Mouse (Mus musculus): ENCODE data around the gene Wdr24. TPM values are rescaled to one million over a fixed set of nuclear protein-coding genes. Genes with fewer than 3 reads are reported as not detected.
A peak's percentile ranks its signal among the peaks of the same experiment; 100 is the strongest.
"Not testable (repeated sequence)": the region's sequence is repeated elsewhere in the genome, so short reads cannot be mapped to it uniquely, and the experiment has no call there.

Gene Wdr24
- polyA plus RNA-seq, 1 experiment from 2014 or later = 36.5 TPM

DNA sequence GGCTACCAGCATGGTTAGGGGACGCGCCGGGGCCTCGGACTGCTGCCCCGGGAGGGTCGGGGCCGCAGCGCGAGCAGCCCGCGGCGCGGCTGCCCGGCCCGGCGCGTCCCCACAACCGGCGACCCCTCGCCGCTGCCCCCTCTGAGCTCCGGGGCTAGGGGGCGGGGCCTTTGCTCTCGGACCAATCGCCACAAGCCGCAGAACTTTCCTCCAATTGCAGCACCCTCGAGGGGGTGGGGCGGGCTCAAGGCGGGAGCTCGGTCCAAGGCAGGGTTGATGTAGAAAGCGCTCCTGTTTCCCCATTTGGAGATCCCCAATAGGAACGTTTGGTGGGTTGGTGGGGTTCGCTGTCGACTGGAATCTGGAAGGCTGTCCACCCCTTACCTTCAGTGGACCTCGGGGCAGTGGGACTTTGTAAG is 26.5 kb upstream of the Wdr24 start, which contains the start of gene Metrn:
Gene Metrn (minus strand): TSS at position 186 of the 419 bp plus-strand sequence.
- ATAC-seq = peak; percentile 56
- Histone ChIP-seq H3K27ac (ENCODE audit: low read length) (no peak within 1 kb of the TSS), H3K9ac (replicated peaks; ENCODE audit: low read depth, low read length) (peak within 1 kb of the TSS; percentile 59), H3K4me2 (ENCODE audit: low read length) (peak within 1 kb of the TSS; percentile 74), H3K9me3 (ENCODE audit: control insufficient read depth, low read length) (no peaks in the 10 kb centered on the region), H3K4me1 (replicated peaks; ENCODE audit: control insufficient read depth, insufficient read depth, low read length) (peaks cover 35% of the 10 kb centered on the region), H3K4me3 (replicated peaks; ENCODE audit: low read length) (peak within 1 kb of the TSS; percentile 55), H3K27me3 (replicated peaks; ENCODE audit: control insufficient read depth, insufficient read depth, low read length) (no peaks in the 10 kb centered on the region; the same call in 1 of the 2 replicates), H3K36me3 (ENCODE audit: control insufficient read depth, insufficient read depth) (no peaks in the 10 kb centered on the region)
- under 1% methylated on average over 35 of the region's 35 CpGs for WGBS

DNA sequence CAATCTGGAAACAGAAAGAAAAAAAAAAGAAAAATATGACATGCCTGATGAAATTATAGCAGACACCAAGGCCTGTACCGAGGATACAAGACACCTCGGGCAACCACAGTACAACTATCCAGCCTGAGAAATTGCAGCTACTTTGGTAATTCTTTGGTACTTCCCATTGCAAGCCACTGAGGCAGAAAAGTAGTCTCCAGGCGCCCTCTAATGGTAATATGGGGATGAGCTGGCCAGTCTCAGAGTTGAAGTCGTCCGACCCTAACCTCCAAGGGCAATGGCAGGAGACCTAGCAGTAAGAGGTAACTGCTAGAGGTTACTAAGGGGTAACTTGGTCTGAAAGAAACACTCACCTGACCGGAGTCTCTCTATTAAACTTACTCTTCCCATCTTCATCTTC is 22.4 kb upstream of the Wdr24 start:
- Histone ChIP-seq H3K36me3 (ENCODE audit: control insufficient read depth, insufficient read depth) (no peaks in the 10 kb centered on the region), H3K27me3 (replicated peaks; ENCODE audit: control insufficient read depth, insufficient read depth, low read length) (no peaks in the 10 kb centered on the region; the same call in 1 of the 2 replicates), H3K4me3 (replicated peaks; ENCODE audit: low read length) (no peak overlapping the region), H3K9me3 (ENCODE audit: control insufficient read depth, low read length) (no peaks in the 10 kb centered on the region), H3K4me2 (ENCODE audit: low read length) (no peak overlapping the region), H3K9ac (replicated peaks; ENCODE audit: low read depth, low read length) (no peak overlapping the region), H3K27ac (ENCODE audit: low read length) (no peak overlapping the region), H3K4me1 (replicated peaks; ENCODE audit: control insufficient read depth, insufficient read depth, low read length) (peaks cover 25% of the 10 kb centered on the region)
- 7% methylated on average over 6 of the region's 6 CpGs for WGBS
- peak; percentile 19; the same call in 1 of the 2 replicates for ATAC-seq

DNA sequence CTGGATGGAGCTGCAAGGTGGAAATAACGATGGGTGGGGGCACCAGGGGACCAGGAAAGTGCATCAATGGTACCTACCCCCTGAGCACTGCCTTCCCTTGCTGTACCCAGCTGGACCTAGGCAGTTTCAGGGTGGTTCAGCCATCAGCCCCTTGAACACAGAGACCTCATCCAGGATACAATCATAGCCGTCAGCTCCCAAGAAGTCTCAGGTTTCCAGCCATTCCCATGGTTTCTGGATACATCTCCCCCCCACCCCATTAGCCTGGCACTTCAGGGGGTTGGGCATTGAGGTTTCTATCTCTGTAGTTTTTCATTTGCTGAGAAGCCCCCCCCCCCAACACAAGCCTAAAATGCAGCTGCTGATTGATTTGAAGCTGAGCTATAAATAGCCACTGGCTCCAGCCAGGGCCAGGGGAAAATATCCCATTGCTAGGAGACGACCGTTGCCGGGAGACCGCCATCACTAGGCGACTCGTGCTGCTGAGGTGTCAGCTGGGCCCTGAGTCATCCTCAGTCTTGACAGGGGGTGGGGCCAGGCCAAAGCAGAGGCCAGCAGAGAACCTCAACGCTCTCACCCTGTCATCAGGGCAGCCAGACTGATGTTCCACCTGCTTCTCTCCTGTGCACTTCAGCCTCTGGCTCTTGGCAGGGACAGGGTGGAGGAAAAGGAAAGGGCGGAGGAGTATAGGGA is 20.5 kb upstream of the Wdr24 start:
- Histone ChIP-seq H3K27ac (ENCODE audit: low read length) (peak overlapping the region; percentile 65), H3K9me3 (ENCODE audit: control insufficient read depth, low read length) (no peaks in the 10 kb centered on the region), H3K4me2 (ENCODE audit: low read length) (peak overlapping the region; percentile 24), H3K36me3 (ENCODE audit: control insufficient read depth, insufficient read depth) (no peaks in the 10 kb centered on the region), H3K27me3 (replicated peaks; ENCODE audit: control insufficient read depth, insufficient read depth, low read length) (no peaks in the 10 kb centered on the region), H3K4me1 (replicated peaks; ENCODE audit: control insufficient read depth, insufficient read depth, low read length) (peaks cover 14% of the 10 kb centered on the region), H3K9ac (replicated peaks; ENCODE audit: low read depth, low read length) (peak overlapping the region; percentile 40), H3K4me3 (replicated peaks; ENCODE audit: low read length) (no peak overlapping the region)
- ATAC-seq = peak; percentile 88
- WGBS = 8% methylated on average over 10 of the region's 10 CpGs

DNA sequence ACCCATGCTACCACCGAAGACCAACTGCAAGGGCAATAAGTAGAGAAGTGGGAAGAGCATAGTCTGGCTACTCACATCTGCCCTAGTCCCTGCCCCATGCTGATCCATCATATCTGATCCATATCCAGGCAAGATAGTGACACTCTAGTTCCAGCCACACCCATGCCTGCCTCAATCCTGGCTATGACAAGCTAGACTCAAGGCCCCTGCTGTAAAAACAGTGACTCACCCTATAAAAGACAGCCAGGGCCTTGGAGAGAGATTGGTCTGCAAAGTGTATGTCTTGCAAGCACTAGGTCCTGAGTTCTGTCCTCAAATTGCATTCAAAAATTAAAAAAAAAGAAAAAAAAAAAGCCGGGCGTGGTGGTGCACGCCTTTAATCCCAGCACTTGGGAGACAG is 16.9 kb upstream of the Wdr24 start:
- WGBS = 77% methylated on average over 4 of the region's 4 CpGs
- Histone ChIP-seq H3K4me3 (replicated peaks; ENCODE audit: low read length) (no peak overlapping the region), H3K9ac (replicated peaks; ENCODE audit: low read depth, low read length) (no peak overlapping the region), H3K36me3 (ENCODE audit: control insufficient read depth, insufficient read depth) (no peaks in the 10 kb centered on the region), H3K9me3 (ENCODE audit: control insufficient read depth, low read length) (no peaks in the 10 kb centered on the region), H3K27ac (ENCODE audit: low read length) (no peak overlapping the region), H3K27me3 (replicated peaks; ENCODE audit: control insufficient read depth, insufficient read depth, low read length) (no peaks in the 10 kb centered on the region), H3K4me2 (ENCODE audit: low read length) (no peak overlapping the region), H3K4me1 (replicated peaks; ENCODE audit: control insufficient read depth, insufficient read depth, low read length) (peaks cover 34% of the 10 kb centered on the region)
- no peak for ATAC-seq

DNA sequence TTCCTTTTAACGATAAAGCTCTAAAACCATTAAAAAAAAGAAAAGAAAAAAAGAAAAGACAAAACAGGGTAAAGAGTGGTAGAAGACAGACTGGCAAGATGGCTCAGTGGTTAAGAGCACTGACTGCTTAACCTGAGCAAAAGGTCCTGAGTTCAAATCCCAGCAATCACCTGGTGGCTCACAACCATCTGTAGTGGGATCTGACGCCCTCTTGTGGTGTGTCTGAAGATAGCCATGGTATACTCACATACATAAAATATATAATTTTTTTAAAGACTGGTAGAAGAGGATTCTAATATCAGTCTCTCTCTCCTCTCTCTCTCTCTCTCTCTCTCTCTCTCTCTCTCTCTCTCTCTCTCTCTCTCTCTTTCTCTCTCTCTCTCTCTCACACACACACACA is 16.0 kb upstream of the Wdr24 start:
- not testable (repeated sequence) for H3K9ac ChIP-seq (replicated peaks; ENCODE audit: low read depth, low read length); ATAC-seq; H3K4me3 ChIP-seq (replicated peaks; ENCODE audit: low read length); H3K9me3 ChIP-seq (ENCODE audit: control insufficient read depth, low read length); H3K27ac ChIP-seq (ENCODE audit: low read length); H3K4me2 ChIP-seq (ENCODE audit: low read length); H3K36me3 ChIP-seq (ENCODE audit: control insufficient read depth, insufficient read depth); H3K27me3 ChIP-seq (replicated peaks; ENCODE audit: control insufficient read depth, insufficient read depth, low read length)
- WGBS = 48% methylated on average over 2 of the region's 2 CpGs
- peaks cover 31% of the 10 kb centered on the region for H3K4me1 ChIP-seq (replicated peaks; ENCODE audit: control insufficient read depth, insufficient read depth, low read length)

DNA sequence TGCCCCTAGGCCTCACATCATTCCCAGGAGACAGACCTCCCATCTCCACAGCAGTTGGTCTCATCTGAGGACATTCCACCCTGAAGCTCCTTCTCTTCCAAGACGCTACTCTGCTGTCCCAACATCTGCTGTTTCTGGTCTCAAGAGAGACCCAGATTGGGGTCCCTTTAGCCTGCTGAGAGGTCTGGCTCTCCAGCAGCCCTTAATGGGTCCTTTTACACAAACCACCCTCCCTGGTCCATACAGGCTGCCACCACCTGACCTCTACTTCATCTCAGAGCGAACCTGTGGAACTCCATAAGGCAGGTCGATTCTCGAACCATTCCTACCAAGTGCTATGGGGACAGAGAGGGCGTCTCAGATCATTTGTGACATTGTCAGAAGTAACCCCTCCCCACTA is 15.4 kb upstream of the Wdr24 start:
- Histone ChIP-seq H3K9me3 (ENCODE audit: control insufficient read depth, low read length) (no peaks in the 10 kb centered on the region), H3K36me3 (ENCODE audit: control insufficient read depth, insufficient read depth) (no peaks in the 10 kb centered on the region), H3K27me3 (replicated peaks; ENCODE audit: control insufficient read depth, insufficient read depth, low read length) (no peaks in the 10 kb centered on the region), H3K4me3 (replicated peaks; ENCODE audit: low read length) (peak overlapping the region; percentile 71), H3K4me1 (replicated peaks; ENCODE audit: control insufficient read depth, insufficient read depth, low read length) (peaks cover 30% of the 10 kb centered on the region), H3K4me2 (ENCODE audit: low read length) (peak overlapping the region; percentile 98), H3K27ac (ENCODE audit: low read length) (peak overlapping the region; percentile 88), H3K9ac (replicated peaks; ENCODE audit: low read depth, low read length) (peak overlapping the region; percentile 82)
- 43% methylated on average over 5 of the region's 5 CpGs for WGBS
- no peak; the same call in 1 of the 2 replicates for ATAC-seq

DNA sequence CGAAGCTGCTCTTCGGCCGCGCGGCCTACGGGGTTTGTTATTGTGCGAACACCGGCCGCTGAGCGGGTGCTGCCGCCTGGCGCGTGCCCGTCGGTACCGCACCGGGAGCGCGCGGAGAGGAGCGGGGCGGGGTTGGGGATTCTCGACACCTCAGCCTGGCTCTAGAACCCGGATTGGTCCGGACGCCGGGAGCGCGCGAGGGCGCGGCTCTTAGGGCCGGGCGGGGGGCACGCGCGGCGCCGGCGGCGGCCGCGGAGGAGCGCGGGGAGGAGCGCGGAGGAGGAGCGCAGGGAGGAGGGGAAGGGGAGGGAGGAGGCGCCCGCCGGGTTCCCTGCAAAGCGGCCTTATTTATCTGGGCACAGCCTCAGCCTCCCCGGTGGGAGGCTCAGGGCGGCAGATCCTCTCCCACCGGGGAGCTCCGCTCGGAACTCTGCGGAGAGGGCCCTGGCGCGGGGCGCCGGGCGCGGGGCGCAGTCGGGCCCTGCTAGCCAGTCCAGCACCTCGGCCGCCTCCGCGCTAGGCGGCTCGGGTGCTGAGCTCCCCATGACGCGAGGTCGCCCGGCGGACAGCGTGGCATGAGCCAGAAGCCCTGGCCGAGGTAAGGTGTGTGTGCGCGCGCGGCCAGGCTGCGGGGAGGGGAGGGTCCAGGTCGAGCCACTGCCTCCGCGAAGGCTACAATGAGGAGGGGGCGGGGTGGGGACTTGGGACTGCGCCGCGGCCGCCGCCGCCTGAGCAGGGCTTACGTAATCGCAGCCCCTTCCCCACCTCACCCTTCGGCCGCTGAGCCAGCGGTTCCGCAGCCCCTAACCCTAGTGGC is 14.4 kb upstream of the Wdr24 start, which contains the start of gene Fbxl16:
Gene Fbxl16 (plus strand): TSS at position 297 of the 817 bp plus-strand sequence.
- Histone ChIP-seq H3K4me1 (replicated peaks; ENCODE audit: control insufficient read depth, insufficient read depth, low read length) (peaks cover 34% of the 10 kb centered on the region), H3K4me2 (ENCODE audit: low read length) (peak within 1 kb of the TSS; percentile 98)
- ATAC-seq = peak; percentile 90

DNA sequence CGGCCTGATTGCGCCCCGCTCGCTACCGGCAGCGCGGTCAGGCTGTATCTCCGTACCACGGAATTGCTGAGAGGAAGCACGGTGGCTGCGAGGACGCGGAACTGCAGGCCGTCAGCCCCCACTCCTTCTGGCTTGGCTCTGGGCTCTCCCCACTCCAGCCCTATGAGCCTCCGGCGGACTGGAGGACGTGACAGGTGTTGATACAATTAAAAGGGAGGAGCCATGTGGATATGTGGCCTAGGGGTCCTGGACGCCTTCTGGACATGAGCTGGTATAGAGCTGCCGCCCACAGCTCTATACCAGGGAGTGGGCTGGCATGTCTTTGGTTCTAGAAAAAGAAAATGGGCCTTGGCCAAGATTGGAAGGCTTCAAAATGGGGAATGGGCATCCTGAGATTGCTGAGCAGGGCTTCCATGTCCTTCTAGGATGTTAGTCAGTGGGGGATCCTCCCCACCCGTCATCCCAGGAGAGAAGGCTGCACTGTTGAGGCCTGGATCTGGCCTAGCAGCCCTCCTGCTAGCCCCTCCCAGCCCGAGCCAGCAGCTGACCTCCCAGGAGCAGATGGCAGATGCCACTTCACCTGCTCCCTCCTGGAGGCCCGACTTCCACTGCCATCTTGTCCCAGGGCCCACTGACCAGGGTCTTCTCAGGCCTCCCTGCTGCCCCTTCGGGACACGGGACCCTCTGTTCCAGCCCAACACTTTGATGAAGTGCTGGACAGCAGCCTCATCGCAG is 13.7 kb upstream of the Wdr24 start:
- Histone ChIP-seq H3K4me1 (replicated peaks; ENCODE audit: control insufficient read depth, insufficient read depth, low read length) (peaks cover 34% of the 10 kb centered on the region), H3K9me3 (ENCODE audit: control insufficient read depth, low read length) (no peaks in the 10 kb centered on the region), H3K27me3 (replicated peaks; ENCODE audit: control insufficient read depth, insufficient read depth, low read length) (no peaks in the 10 kb centered on the region), H3K9ac (replicated peaks; ENCODE audit: low read depth, low read length) (peak overlapping the region; percentile 82), H3K36me3 (ENCODE audit: control insufficient read depth, insufficient read depth) (no peaks in the 10 kb centered on the region), H3K4me3 (replicated peaks; ENCODE audit: low read length) (peak overlapping the region; percentile 71), H3K27ac (ENCODE audit: low read length) (peak overlapping the region; percentile 88), H3K4me2 (ENCODE audit: low read length) (peak overlapping the region; percentile 98)
- 10% methylated on average over 25 of the region's 25 CpGs for WGBS
- ATAC-seq = peak; percentile 45

More for the DNA sequence above, 14.4 kb upstream of the Wdr24 start, which contains the start of gene Fbxl16:
- H3K9me3 ChIP-seq (ENCODE audit: control insufficient read depth, low read length) = no peaks in the 10 kb centered on the region
- under 1% methylated on average over 76 of the region's 100 CpGs for WGBS
- peak within 1 kb of the TSS; percentile 88 for H3K27ac ChIP-seq (ENCODE audit: low read length)
- H3K27me3 ChIP-seq (replicated peaks; ENCODE audit: control insufficient read depth, insufficient read depth, low read length) = no peaks in the 10 kb centered on the region
- H3K4me3 ChIP-seq (replicated peaks; ENCODE audit: low read length) = peak within 1 kb of the TSS; percentile 71
- H3K9ac ChIP-seq (replicated peaks; ENCODE audit: low read depth, low read length) = peak within 1 kb of the TSS; percentile 82
- H3K36me3 ChIP-seq (ENCODE audit: control insufficient read depth, insufficient read depth) = no peaks in the 10 kb centered on the region

DNA sequence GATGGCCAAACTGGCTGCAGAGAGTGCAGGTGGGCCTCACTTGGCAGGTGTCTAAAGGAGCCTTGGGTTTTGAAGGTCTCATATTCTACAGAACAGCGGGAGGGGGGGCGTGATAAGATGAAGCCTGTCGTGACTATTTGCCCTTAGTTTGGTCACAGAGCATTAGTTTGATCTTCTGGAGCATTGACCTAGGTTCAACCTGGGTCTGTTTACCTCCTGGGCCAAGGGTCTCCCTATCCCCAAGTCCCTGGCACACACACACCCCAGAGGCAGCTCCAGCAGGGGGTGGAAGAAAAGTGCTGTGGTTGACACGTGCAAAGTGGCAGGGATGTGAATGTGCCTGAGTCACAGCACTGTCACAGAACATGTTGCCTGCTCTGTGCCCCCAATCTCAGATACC is 12.5 kb upstream of the Wdr24 start:
- Histone ChIP-seq H3K9me3 (ENCODE audit: control insufficient read depth, low read length) (no peaks in the 10 kb centered on the region), H3K4me3 (replicated peaks; ENCODE audit: low read length) (no peak overlapping the region), H3K36me3 (ENCODE audit: control insufficient read depth, insufficient read depth) (no peaks in the 10 kb centered on the region), H3K4me1 (replicated peaks; ENCODE audit: control insufficient read depth, insufficient read depth, low read length) (peaks cover 34% of the 10 kb centered on the region), H3K9ac (replicated peaks; ENCODE audit: low read depth, low read length) (no peak overlapping the region), H3K27me3 (replicated peaks; ENCODE audit: control insufficient read depth, insufficient read depth, low read length) (no peaks in the 10 kb centered on the region), H3K4me2 (ENCODE audit: low read length) (peak overlapping the region; percentile 98), H3K27ac (ENCODE audit: low read length) (no peak overlapping the region)
- no peak for ATAC-seq
- WGBS = 71% methylated on average over 4 of the region's 4 CpGs

All from forebrain, embryonic 16.5 days (tissue).